Mouse (Mus musculus): ENCODE measurements around the gene Neurl3.

- TF ChIP-seq CTCF (IDR thresholded peaks at IDR 0.05; ENCODE audit: low read depth, low read length) (no peak), TAL1 (conservative IDR thresholded peaks at IDR 0.05; ENCODE audit: low read depth, low read length) (no peak), POLR2AphosphoS5 (IDR thresholded peaks at IDR 0.05; ENCODE audit: insufficient replicate concordance, low read depth, low read length) (no peak), GATA1 (IDR thresholded peaks at IDR 0.05; ENCODE audit: borderline replicate concordance, low read length) (no peak), GATA2 (IDR thresholded peaks at IDR 0.05; ENCODE audit: borderline replicate concordance, low read depth, low read length) (no peak)
Measured at GRCm38 (mm10) chr1:36255871-36256640, 18.4 kb downstream of the Neurl3 start.

All from G1E (cell line).